Mouse (Mus musculus) T-helper 1 cell (primary cell): ENCODE results near the gene Sv2b.
"Not testable (repeated sequence)": the region's sequence is repeated elsewhere in the genome, so short reads cannot be mapped to it uniquely, and the experiment has no call there.

ENCODE experiments used
- in situ Hi-C: fragments of 300-600 bp; cut with MboI, MseI; formaldehyde crosslinking; loops from one replicate; pipeline ENCODE4 v1.15.1; 2025; ENCODE audit warnings: high pct_unique_total_duplicates

Sv2b gene

DNA sequence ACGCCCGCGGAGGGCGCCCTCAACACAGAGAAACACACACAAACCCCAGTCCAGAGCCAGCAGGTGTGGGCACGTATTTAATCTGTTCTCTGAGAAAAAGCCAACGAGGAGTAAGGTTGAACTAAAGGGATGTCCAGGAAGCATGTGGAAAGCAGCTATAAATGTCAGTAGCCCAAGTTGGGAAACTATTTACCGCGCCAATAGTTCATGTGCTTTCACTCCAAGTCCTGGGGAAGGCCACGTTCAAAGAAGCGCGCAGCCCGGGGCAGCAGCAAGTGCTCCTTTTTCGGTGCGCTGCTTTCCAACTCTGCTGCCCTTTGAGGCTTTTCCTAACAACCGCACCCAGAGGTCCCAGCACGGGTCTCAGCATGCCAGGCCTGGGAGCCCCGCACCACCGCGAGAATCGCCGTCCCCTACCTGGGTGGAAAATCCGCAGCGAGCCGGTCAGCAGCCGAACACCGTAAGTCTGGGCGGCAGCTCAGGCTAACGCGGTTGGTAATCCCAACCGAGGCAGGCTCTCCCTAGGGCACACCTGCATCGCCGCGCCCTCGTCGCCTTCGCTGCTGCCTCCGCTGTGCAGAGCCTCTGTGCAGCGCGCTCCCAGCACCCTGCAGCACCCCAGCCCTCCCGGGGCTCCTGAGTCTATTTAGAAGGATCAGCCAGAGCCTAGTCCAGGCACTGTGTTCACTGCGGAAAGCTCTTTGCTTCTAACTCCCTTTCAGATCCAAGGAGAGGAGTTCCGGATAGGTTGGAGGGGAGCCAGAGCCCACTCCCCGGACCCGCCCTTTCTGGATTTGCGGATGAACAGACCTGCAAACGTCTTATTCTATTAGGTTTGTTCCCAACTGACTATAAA, at the start of gene Sv2b:
Gene Sv2b (minus strand): TSS at position 806 of the 856 bp plus-strand sequence.
- in situ Hi-C loops: no loop called here

DNA sequence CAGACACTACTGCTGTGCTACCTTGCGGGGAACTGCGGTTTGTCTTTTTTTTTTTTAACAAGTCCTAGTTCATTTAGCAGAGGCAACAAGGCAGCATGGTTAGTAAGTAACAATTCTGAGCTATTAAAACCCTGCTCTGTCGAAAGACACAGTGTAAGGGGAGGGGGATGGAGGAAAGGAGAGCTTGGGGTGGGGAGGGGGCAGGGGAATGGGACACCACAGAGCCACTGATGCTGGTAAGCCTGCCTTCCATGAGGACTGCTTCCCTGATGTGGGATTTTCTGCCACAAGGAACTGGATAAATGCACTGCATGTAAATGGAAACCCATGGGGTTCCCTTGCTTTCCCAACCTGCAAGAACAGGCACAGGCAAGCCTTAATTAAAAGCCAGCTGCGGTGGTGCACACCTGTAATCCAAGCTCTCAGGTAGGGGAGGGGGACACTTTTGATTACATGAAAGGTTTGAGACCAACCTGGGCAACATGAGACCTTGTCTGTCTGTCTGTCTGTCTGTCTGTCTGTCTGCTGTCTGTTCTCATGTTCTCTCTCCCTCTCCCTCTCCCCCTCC, 49.3 kb upstream of the Sv2b start:
- in situ Hi-C loops: no loop called here

DNA sequence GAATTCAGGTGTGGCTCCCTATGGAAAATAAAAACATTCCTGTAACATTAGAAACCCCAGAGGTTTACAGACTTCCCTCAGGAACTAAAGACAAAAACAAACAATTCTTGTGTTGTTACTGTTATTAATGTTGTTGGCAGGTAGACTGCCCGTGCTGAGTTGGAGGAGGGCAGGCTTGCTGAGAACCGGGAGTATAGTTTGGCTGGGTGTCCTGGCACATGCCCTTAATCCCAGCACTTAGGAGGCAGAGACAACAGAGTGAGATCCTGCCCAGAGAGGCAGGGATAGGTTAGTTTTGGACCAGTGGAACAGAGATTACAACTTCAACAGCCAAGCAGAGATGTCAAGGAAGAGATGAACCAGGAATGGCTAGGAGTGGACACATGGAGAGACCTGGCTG, 46.5 kb upstream of the Sv2b start:
- in situ Hi-C loops: no loop called here

DNA sequence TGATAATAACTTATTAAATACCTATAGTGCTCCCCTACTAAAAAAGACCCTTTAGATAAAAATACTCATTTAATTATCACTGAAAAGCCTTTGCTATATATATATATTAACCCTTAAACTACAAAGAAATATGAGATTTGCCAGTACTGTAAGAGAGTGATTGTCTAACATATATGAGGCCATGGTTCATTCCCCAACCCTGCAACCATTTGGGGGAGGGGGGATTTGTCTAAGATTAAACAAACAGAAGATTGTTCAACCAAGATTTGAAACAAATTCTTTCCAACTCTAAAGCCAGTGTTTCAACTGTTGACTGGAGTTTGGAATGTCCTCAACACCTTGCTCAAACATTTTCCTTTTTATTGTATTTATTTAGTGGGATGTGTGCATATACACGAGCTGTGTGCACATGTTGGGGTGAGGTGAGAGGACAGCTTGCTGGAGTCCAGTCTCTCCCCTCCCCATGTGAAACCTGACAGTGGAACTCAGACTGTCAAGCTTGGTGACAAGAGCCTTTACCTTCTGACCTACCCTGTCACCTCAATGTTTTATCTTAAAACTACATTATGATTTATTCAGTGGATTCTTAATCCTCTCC, 43.8 kb upstream of the Sv2b start:
- in situ Hi-C loops: no loop called here

DNA sequence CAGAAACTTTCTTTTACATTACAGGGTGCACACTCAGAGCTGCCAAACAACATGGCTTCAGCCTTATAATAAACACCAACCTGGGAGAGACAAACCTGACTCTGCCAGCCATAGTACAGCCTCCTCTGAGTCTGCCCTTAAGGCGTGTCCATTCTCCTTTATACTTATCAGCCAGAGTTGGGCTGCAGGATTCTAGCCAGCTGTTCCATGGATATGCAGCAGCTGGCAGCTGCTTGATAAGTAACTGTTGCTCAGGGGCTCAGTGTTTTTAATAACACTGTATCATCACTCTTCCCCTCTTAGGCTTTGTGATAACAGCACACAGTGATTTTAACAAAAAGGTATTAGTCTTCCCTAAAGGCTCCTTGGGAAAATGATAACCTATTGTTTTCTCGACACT, 41.1 kb upstream of the Sv2b start:
- in situ Hi-C loops: no loop called here

DNA sequence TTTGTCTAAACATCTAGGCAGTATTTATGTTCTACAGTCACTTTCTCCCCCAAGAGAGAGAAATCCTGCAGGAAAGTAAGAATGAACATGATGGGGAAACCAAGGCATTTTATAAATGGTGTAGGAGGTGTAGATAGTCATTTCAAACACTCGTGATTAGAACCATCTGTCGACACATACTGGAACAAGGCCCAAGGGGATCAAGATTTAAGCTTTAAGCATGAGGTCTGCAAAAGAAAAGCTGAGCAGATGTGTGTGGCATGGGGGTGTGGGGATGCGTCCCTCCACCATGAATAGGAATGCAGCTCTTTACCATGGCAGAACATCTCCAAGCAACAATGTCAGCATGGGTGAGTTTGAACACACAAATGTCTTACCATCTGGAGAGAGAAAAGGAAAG, 23.2 kb upstream of the Sv2b start:
- in situ Hi-C loops: no loop called here

DNA sequence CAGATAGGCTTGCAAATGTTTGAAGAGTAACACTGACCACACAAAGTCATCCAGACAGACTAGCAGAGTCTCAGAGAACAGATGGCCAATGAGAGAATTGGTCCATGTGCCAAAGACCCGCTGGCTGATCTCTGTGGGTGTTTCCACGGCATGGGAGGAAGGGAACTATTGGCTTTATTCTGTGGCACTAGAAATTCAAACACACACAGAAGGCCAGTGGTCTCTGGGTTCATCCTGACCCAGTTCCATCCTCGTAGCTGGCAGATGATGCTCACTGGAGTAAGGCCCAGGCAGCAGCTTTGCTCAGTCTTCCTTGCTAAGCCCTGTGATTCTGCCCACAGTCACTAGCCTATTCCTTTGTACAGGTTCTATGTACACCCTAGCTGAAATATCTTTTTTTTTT, 20.7 kb upstream of the Sv2b start:
- in situ Hi-C loops: no loop called here

DNA sequence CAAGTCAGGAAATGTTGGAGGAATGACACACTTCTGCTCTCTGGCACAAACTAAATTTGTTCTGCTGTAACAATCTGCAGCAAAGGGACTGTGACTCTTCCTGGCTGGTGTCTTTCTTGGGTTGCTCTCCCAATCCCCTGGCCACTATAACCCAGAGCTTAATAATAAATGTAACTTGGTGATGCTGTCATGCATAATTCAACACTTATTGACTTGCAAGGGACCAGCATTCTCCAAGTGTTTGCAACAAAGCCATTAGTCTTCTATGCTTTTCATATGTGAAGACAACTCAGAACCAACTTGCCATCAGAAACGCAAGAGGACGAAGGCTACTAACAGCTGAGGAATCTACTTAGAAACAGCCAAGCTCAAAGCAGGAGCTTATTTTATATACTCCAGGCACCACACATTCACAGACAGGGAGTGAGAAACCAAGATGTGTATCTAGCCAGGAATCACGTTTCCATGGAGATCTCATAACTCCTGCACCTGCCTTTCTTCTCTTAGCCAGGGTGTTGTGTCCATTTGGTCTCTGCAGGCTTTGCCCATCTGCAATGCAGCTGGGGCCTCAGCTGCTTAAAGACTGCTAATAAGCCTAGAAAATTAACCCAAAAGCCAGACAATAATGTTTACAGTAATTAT, 19.8 kb upstream of the Sv2b start:
- in situ Hi-C loops: no loop called here

DNA sequence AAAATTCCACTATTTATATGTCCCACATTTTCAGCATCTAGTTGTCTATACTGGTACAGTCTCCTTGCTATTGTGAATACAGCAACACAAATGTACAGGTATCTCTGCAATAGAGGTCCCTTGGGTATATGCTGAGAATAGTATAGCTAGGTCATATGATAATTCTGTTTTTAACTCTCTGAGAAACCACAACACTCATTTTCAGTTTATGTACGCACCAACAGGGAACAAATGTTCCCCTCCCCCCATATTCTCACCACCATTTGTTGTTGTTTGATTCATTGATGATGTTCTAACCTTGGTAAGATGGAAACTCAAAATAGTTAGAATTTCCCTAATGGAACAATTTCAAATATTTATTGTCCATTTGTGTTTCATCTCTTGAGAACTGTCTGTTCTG, 16.2 kb upstream of the Sv2b start:
- in situ Hi-C loops: no loop called here

DNA sequence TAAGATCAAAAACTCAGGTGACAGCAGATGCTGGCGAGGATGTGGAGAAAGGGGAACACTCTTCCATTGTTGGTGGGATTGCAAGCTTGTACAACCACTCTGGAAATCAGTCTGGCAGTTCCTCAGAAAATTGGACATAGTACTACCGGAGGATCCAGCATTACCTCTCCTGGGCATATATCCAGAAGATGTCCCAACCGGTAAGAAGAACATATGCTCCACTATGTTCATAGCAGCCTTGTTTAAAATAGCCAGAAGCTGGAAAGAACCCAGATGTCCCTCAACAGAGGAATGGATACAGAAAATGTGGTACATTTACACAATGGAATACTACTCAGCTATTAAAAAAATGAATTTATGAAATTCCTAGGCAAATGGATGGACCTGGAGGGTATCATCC, 13.7 kb upstream of the Sv2b start:
- in situ Hi-C loops: not testable (repeated sequence)

DNA sequence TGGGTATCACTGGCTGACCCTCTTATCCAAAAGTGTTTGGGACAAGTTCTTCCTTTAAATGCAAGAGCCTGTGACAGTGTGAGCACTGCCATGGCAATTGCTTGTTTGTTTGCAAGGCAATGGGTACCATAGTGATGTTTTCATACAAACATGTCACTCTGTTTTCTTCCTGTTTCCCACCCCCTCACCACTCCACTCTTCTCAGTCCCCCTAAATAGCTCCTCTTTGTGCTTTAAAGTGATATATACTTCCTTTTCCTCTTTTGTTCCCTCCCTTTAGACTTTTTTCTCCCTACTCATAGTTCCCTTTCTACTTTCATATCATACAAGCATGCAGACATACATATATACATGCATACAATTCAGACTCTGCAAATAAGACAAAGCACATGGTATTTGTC, 10.9 kb upstream of the Sv2b start:
- in situ Hi-C loops: no loop called here

DNA sequence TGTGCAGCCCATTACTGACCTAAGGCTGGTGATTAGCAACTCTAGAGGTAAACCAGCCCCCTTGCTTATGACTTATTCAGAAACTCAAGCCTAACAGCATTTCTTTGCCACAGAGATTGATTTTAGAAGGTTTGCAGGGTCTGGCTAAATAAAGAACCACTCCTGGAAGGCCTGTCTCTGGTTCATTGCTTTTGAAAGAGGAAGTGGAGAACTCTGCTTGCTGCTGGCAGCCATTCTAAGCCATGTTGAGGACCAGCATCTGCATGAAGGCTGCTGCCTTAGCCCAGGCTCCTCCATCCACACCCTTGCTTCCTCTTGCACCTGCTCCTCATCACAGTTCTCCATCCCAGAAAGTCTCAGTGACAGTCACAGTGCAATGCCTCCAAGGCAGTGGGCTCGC, 9.3 kb upstream of the Sv2b start:
- in situ Hi-C loops: no loop called here

DNA sequence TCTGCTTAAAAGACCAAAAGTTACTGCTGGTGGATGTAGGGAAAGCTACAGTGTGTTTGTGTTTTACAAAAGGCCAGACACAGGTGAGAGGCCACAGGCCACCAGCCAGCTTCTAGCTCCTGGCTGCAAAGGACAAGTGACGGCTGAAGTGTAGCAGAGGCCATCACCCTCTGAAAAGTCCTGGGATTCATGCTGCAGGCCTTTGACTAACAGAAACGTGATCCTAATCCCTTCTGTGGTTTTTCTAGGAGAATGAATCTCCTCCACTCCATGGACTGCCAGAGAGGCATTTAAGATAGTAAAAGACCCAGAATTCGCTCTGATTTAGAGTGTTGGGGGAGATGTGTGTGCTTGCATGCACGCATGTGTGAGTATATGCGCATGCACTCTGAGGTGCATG, 5.8 kb upstream of the Sv2b start:
- in situ Hi-C loops: no loop called here

DNA sequence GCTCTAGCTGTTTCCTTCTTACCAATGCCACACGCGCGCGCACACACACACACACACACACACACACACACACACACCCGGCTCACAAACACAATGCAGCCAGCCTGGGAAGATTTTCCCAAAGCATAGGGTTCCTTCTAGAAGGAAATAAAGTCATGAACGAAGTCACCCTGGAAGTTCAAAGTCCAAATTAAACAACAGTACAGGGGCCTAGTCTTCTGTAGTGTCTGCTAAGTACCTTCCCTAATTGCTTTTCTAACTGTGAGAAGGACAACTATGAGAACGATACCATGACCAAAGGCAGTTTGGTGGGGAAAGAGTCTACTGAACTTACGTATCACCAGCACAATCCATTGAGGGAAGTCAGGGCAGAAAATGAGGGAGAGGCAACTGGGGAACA, 508 bp upstream of the Sv2b start:
- in situ Hi-C loops: no loop called here

DNA sequence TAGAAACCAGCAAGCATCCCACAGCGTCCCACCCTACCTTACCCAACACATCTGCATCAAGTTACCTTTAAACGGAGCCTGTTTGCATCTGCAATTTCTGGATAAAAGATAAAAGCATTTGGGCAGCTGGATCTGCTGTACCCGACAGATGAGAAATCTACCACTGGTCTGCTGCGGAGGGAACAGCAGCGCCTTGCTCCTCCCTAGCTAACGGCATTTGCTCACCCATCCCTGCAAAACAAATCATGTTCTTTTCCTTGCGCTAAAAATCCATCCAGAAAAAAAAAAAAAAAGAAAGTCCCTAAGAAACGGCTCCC, 964 bp downstream of the Sv2b start:
- in situ Hi-C loops: no loop called here

DNA sequence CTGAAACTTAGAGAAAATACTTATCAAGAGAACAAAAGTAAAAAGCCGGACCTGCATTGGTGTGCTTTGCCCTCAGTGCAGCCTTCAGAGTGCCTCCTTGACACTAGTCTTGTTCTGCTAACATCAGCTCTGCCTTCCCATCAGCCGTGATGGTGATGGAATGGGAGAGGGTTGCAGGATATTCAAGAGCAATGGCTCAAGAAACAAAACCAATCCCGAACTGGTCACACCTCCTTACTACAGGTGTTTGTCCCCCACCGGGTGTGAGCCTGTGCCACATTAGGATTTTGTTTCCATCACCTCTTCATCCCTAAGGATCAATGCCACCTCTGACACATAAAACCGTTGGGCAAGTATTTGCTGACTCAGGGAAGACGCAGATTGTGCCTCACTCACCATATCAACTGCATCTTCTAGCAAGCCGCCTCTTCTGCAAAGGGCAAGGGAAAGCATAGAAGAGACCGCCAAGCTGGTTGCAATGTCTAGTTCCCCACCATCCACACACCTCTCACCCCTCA, 1.4 kb downstream of the Sv2b start:
- in situ Hi-C loops: no loop called here

DNA sequence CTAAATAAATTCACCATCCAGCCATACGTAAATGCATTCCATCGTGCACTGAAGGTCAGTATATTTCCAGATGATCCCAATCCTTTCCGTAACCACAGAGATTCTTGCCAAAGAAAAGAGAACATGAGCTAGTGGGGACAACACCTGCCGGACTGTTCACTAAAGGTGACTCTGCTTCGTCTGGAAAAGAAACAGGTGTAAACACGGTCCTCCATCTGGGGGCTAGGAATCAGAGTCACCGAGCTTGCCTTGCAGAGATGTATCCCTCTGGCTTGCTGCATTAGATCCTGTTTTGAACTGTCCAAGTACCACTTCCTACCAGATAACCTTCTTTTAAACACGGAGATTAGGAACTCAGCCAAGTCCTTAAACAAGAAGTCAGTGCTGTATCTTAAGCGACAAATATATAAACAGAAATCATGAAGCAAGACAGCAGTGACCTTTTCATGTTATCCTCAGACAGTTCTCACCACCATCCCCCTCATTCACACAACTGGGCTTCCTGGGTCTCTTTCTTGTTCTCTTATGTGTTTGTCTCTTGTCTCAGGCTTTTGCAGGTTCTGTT, 3.1 kb downstream of the Sv2b start:
- in situ Hi-C loops: no loop called here

DNA sequence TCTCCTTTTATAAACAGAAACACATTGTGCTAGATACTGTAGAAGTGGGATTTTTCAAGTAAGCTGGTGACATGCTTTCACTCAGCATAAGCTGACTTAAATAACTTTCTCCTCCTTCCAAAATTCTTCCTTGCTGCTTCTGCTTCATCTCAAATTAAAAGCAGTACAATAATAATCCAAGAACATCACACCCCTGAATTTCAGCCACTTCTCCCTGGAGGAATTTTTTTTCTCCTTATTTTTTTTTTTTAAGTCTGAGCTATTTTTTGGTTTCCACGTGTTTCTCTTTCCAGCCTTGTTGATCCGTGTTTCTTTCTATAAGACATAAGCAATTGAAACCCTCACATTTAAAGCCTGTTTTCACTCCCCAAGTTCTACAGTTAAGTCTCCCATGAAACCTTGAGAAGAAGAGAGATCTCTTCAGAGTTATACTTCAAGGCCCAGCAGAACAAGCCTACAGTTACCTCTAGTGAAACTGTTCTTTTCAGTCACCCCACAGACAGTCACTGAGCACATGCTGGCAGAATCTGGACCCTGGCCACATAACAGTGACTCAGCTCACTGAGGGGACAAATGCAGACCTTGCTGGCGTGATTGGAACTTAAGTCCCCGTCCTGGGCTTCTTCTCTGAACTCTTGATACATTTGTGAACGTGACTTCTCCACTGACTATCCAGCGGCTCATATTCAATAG, 6.4 kb downstream of the Sv2b start:
- in situ Hi-C loops: no loop called here

DNA sequence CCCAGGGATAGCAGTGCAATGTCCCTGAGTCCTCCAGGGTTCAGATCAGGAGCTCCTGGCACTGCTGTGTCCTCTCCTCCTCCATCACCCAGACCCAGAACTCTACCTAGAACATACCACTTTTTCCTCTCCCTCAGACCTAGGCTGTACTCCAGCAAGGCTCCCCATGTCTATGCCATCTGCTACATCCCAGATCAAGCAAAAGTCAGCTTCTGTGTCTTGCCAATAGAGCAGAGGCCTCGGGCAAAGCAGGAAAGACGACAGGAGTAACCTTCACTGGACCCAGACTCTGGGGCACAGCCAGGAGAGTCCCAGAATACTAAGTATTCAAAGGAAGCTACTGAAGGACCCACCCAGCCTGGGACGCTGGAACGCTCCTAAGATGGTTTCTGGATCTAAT, 9.8 kb downstream of the Sv2b start:
- in situ Hi-C loops: no loop called here

DNA sequence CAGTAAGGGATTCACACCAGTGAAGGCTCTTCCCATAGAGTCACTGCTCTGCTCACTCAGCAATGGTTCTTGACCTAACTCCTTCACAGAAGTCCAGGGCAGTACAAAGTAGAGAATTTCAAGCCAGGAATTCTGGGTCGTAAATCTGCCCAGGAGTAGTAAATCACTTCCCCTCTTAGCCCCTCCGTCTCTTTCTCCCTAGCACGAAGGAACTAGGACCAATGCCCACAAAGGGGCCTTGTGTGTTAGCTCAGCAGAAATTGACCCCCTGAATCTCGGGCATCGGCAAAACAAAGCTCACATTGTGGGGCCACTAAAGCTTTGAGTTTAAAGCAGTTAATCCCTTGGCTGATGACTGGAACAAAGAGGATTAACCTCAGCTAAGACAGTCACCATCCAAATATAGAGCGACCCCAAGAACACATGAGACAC, 12.4 kb downstream of the Sv2b start:
- in situ Hi-C loops: no loop called here

DNA sequence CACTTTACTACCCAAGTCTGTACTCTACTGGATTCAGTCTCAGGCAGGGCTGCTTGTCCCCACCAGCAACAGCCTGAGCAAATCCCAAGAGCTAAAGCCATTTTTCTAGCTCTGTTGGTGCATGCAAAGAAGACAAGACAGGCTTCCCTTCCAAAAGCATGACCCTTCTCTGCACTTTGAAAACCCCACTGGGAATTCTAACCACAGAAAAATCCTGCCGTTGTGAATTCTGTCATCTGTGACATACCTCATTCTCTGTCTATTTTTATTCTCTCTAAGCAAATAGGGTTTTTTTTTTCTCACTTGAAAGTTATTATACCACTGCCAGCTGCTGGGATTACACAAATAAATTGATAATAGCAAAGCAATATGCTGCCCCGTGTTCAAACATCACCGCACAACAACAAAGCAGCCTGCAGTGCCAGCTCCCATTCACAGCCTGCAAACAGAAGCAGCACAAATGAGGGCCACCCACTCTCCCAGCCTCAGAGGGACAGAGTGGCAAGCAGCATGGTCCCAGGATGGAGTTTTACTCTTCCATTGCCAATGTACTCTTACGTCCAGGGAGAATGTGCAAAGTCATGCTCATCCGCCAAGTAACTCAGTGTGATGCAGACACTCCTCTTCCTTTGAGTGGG, 13.7 kb downstream of the Sv2b start:
- in situ Hi-C loops: no loop called here
